Mouse (Mus musculus) 3T3-L1 (cell line): ENCODE results near the gene Dync1i2.

ENCODE experiments used
- DNase-seq: peaks from one replicate; pipeline ENCODE4 v3.0.0-alpha.2; 2015; ENCODE audit warnings: low read depth, low spot score

Dync1i2 gene

DNA sequence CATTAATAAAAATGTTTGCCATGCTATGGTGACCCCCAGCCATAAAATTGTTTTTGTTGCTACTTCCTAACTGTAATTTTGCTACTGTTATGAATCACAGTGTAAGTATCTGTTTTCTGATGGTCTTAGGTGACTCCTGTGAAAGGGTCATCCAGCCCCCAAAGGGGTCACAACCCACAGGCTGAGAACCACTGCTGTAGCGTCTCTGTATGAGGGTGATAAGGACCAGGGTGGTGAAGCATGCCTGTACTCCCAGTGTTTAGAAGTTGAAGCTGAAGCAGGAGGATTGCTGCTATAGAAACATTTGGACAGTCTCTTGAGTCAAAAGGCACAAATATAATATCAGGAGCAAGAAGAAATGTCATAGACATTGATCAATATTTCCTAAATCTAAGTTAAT lies 57.8 kb downstream of the Dync1i2 start:
- DNase-seq: no peak

DNA sequence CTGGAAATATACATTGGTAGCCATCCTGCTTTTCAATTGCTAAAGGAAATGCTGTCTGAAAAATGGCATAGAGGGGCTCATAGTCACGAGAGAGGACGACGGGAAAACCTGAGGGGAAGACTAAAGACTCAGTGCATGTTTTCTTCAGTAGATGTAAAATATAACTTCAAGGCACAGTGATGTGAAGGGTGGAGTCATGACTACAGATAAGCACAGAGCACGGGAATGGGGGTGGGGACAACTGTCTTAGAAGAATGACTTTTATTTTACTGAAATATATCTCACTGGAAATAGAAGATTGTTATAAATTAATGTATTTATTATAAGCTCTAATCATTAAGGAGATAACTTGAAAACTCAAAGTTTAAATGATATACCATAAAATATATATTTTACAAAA lies 58.6 kb downstream of the Dync1i2 start:
- DNase-seq: no peak

DNA sequence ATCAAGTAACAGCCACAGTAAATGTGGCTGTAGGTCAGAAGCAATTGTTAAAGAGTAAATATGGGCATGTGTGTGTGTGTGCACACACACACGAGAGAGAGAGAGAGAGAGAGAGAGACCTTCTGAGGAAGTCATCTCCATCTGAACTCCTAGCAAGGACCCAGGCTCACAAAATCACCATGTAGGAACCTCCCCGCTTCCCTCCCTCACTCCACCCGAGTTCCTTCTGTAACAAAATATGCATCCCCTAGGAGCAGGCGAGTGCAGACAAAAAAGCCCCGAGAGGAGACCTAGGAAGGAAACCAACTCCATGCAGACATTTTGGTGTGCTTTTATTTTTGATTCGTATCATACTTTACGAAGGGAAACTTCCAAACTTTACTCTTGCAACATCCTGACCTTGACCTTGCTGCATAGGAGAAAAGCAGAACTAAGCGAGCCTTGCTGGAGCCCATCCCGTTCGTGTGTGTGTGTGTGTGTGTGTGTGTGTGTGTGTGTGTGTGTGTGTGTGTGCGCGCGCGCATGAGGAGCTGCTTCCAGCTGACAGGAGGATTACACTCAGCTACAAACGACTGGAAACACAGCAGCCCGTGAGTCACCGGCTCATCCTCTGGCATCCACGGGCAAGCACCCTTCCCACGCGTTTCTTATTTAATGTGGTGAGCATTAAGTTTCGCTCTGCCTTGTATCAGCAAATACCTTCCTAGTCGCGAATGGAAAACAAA lies 62.6 kb downstream of the Dync1i2 start:
- peak; percentile 81 for DNase-seq

DNA sequence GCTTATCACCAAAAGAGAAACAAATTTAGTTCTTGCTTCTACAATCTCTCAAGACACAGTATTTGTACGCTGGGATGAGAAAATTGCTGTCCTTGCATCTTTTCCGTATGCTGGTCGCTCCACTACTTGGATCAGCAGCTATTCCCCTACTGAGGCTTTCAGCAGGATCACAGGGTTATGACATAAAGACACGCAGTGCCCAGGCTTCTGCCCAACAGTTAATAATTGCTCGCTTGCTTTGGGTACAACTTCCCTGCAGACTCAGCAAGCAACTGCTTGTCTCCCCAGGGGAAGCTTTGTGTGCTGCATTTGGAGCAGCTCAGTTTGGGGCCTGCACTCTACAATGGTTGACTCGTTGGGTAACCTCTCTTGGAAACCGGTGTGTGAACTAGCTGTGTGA lies 64.2 kb downstream of the Dync1i2 start:
- DNase-seq: no peak

DNA sequence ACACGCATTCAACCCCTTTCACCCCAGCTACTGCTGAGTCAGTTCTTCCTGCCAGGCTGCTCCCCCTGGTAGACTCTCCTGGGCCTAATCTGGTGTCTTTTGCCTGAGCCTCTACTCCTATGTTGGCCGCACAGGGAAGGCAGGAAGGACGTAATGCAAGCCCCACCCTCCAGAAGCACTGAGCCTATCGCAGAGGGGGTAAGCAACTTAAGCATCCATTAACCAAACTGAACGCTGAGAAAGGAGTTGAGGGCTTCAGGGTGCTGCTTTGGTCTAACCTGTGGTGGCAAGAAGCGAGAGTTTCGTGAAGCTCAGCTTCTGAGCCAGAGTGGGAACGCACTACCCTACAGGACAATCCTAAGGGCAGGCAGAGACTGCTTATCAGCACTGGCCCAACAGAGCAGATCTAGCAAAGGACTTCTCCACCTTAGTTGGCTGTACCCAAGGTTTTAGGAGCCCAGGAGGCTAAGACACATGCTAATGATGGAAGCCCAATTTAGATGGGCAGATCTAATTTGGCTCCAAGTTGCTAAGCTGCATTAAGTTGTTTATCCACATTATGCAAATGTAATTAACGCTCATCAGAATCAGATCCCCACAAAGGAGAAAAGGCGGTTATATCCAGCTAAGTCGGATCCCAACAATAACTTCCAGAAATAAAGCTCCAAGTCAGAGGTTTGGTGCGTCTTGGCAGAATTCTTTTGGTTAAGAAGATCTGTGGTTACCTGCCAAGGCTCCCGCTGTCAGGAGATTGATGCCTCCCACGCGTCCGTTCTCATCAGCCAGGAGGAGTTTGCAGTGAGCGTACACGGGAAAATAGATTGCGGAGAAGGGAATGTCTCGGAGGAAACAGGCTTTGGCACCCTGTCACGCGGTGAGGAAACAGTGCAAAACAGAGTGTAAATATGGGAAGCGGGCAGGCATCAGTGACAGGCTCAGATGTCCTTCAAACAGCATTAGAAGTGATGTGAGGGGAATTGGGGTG lies 67.6 kb downstream of the Dync1i2 start:
- DNase-seq: no peak

DNA sequence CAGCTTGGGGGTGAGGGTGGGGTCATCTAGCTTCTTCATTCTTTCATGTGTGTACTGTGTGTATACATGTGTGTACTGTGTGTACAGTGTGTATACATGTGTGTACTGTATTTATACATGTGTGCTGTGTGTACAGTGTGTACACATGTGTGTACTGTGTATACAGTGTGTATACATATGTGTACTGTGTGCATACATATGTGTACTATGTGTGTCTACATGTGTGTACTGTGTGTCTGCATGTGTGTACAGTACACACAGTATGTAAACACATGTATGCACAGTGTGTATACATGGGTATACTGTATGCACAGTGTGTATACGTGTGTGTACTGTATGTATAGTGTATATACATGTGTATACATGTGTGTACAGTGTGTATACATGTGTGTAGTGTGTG lies 70.5 kb downstream of the Dync1i2 start:
- no peak for DNase-seq

DNA sequence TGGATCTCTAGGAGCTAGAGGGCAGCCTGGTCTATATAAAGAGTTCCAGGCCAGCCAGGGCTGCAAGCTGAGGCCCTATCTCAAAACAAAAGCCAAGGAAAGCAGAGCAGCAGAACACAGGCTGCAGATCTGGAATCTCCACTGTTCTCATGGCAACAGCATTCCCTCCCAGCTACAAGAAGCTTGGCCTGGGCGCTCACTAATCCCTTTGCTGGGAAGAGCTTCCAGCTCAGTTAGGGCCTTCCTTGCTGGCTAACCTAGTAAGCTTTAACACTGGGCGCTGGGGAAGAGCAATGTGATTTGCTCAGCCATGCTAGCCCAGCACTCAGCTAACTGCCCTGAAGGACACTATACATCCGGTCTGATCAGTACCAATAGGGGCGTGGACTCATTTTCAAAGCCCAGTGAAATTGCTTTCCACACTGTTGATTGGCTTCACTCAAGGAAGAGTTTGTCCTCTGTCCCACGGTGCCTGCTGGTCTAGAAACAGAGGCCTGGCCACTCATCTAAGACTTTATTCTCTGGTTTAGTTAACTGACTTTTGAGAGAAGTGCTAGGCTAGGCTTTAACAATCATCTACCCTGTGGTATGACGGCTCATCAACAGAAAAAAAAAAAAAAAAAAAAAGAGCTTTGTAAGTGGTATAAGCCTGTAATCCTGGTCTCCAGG lies 78.7 kb downstream of the Dync1i2 start:
- no peak for DNase-seq

DNA sequence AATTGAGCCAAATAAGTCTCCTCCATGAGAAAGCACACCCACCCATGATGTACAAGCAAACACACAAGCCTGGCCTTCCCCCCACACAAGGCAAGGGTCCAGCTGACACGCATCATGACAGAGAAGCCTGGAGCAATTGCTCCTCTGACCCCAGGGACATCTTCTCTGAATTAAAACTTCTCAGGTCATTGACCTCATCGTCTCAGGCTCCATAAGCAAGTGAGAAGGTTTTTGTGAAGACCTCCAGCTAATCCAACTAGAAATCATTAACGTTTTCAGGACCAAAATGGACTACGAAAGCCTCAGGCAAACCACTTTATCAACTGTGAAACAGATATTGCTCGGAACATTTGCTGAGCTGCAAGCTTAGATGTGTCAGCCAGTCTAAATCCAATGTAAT lies 80.1 kb downstream of the Dync1i2 start:
- no peak for DNase-seq

DNA sequence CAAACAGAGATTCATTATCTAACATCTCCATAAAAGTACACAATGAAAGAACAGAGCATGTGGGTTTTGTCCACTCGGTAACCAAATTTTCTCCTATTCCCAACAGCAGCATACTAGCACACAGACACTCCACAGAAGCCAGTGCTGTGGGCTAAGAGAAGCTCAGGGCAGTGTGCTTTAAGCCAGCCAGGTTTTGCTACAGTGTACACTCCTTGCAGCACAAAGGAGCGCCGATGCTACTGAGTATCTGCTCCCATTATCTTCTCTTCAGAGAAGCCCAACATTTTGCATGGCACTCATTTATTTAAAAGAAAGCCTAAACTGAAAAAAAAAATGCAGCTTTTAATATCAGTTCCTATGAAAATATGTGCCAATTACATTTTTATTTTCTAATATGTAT lies 82.5 kb downstream of the Dync1i2 start:
- no peak for DNase-seq

DNA sequence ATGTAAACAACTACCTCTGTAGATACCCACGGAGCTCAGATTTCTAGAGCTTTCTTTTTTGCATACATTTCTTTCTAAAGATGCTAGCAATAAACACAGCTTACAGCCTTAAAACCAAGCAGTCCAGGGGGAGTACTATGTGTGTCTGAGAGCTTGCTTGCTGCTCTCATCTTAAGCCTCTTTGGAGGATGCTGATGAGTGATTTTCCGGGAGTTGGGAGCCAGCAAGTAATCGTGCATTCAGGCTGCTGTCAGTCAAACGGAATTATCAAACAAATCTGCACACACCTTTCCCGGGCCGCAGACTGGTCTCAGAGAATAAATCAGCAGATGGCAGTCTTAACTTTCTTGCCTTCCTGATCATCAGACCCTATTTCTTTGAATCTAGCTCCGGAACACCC lies 83.0 kb downstream of the Dync1i2 start:
- no peak for DNase-seq

DNA sequence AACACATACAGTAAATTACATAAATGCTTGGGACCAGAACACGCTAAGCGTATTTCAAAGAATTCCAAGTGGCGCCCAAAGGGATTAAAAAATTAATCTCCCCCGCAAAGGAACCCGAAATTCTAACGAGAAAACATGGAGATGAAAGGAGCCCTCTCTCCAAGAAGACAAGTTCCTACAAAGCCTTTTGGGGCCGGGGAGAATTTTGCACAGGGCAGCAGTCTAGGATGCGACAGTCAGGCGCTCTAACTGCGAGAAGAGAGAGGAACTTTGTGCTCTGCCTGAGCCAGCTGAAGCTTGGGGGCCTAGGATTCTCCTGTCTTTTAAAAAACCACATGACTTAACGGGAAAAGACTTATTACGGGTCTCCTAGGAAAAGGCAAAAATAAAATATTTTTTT lies 84.3 kb downstream of the Dync1i2 start:
- no peak for DNase-seq

DNA sequence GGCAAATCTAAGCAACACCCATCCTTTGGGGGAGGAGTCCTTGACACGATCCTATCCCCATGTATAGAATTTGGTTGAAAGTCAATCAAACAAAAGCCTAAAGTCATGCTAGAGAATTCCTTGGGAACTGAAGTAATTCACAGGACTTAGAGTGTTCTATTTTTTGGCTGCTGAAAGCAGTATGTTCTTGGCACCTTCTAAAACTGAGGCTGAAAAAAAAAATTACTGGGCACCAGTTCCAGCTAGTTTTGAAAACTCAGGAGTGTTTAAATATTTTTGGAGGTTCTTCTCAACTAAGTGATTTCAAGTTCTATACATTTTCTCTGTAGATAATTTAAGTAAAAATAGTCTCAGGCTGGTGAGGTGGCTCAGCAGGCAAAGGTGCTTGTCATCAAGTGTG lies 86.0 kb downstream of the Dync1i2 start:
- DNase-seq: no peak

DNA sequence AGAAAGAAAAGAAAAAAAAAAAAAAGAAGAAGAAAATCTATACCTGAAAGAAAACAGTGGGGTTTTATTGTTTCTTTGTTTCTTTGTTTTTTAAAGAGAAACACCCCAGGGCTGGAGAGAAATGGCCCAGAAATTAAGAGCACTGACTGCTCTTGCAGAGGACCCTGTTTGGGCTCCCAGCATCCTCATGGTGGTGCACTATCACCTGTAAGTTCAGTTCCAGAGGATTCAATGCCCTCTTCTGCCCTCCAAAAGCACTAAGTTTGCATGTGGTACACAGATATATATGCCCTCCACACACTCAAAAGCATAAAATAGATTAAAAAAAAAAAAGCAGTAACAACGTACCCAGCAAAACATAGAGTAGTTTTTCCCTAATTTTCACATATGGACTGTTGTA lies 87.2 kb downstream of the Dync1i2 start:
- no peak for DNase-seq

DNA sequence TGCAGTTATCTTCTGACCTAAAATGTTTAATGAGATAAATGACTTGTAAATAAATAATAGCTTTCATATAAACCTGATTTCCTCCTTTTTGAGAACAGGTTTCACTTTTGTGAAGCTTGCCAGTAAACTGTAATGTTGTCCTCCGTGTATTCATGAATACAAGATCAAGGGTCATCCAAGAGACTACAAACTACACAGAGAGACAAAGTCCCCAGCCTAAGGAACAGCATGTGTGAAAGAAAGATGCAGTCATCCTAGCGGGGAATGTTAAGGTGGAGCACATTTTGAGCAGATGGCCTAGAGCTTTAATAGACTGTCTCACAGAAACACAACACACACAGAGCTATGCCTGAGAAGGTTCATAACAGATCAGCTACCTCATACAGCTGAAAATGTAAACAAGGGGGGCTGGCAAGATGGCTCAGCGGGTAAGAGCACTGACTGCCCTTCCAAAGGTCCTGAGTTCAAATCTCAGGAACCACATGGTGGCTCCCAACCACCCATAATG lies 90.7 kb downstream of the Dync1i2 start:
- no peak for DNase-seq

DNA sequence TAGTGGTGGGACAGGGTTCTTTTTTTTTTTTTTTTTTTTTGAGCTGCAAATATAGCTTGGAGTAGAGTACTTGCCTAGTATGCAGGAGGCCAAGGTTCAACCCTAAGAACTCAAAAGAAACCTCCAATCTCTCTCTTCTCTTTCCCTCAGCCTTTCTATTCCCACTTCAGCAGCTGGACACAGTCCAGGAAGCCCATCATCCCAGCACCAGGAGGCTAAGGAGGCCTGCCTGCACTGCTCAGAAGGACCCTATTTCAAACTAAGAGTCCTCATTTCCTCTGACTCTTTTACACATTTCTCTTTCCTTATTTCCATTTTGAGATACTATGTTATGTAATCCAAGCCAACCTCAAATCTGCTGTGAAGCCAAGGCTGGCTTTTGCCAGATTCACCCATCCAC lies 91.7 kb downstream of the Dync1i2 start:
- peak; percentile 15 for DNase-seq

DNA sequence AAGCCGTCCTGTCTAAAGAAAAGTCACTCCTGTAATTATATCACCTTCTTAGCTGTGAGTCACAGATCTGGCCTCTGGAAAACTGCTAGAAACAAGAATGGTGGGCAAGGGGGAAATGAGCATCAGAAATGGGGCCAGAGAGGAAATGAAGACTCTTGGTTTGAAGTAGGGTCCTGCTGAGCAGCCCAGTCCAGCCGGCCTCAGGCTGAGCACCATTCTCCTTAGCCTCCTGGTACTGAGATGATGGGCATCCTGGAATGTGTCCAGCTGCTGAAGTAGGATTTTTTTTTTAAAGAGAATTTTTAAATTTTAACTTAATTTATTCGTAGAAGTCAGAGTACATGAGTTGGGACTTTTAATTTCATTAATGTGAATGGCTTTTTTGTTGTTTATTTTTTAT lies 93.3 kb downstream of the Dync1i2 start:
- DNase-seq: peak; percentile 27

DNA sequence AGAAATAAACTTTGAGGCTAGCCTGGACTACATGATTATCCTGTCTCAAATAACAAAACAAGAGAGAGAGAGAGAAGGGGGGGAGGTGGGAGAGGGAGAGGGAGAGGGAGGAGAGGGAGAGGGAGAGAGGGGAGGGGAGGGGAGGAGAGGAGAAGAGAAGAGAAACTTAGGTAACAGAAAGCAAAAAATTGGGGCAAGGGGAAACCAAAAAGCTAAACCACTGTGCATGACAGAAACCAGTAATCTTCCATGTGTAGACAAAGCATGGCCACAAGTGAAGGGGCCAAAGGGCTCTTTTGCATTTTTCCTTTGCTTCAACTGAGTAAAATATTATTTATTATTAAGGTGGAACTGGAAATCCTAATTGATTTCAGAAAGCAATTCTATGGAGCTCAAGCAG lies 94.9 kb downstream of the Dync1i2 start:
- DNase-seq: no peak

DNA sequence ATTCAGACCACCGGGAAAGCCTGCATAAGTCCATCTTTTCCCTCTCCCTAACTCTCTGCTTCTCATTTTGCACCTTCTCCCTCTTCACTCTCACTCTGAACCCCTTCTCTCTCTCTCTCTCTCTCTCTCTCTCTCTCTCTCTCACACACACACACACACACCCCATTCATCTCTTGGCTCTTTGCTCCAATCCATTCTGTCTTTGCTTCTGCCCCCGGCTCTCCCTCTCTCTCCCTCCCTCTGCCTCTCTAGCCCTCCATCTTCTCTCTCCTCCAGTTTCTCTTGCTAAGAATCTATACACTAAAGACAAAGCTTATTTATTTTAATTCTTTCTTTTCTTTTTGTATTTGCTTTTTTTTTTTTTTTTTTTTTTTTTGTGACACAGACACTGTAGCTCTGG lies 98.2 kb downstream of the Dync1i2 start:
- no peak for DNase-seq

DNA sequence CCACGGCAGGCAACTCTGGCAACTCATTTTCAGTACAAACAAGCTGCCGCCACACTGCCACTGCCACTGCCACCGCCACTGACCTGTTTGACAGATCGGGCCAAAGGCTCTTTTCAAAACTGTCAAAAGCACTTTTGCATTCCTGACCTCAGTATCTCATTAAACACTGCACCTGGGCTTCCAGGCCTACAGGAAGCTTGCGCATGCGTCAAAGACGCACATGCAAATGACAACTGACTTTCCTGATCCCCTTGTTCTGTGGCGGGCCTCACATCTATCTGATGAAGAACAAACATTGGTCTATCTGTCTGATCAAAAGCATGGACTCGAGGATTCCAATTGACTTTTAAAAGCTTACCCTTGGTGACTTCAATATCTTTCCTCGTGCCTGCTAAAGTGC lies 100.6 kb downstream of the Dync1i2 start:
- DNase-seq: no peak
